In genomic region chr12:39920466-39920913, GRCm38 (mm10) we compare ENCODE assay signal across 8 mouse cellular contexts.
DNase-seq lines count a peak whose midpoint lies in the region; ATAC-seq and TF ChIP-seq lines count a peak whose summit lies in the region.

No protein-coding gene starts in this region.

- peak overlapping the region; percentile 38 for H3K27ac ChIP-seq in hindbrain, postnatal 0 days
- 0 out of 2 replicates have a peak overlapping the region, but pooled peaks have one; percentile 17 for H3K27ac ChIP-seq in limb, embryonic 12.5 days
- H3K27ac ChIP-seq in neural tube, embryonic 11.5 days (ENCODE audit: low read depth, low read length): no peak overlapping the region

- no peaks in the 10 kb centered on the region for H3K4me1 ChIP-seq in hindbrain, postnatal 0 days (ENCODE audit: insufficient read depth, low read length)
- H3K4me1 ChIP-seq in limb, embryonic 12.5 days (replicated peaks): peaks cover 5% of the 10 kb centered on the region; the same call in 1 of the 2 replicates
- H3K4me1 ChIP-seq in neural tube, embryonic 11.5 days (ENCODE audit: control insufficient read depth, insufficient read depth, low read length): peaks cover 2% of the 10 kb centered on the region; the same call in 1 of the 2 replicates

- H3K4me2 ChIP-seq in hindbrain, postnatal 0 days (ENCODE audit: low read depth, low read length): peak overlapping the region; percentile 31
- peak overlapping the region; percentile 19 for H3K4me2 ChIP-seq in limb, embryonic 12.5 days
- no peak overlapping the region for H3K4me2 ChIP-seq in neural tube, embryonic 11.5 days (ENCODE audit: low read depth)

- no peaks in the 10 kb centered on the region for H3K27me3 ChIP-seq in hindbrain, postnatal 0 days (ENCODE audit: insufficient read depth, low read length)
- H3K27me3 ChIP-seq in limb, embryonic 12.5 days: no peaks in the 10 kb centered on the region
- no peaks in the 10 kb centered on the region for H3K27me3 ChIP-seq in neural tube, embryonic 11.5 days (ENCODE audit: control insufficient read depth, insufficient read depth, low read length)

- H3K36me3 ChIP-seq in hindbrain, postnatal 0 days (ENCODE audit: insufficient read depth, low read length): no peaks in the 10 kb centered on the region
- no peaks in the 10 kb centered on the region for H3K36me3 ChIP-seq in limb, embryonic 12.5 days
- no peaks in the 10 kb centered on the region for H3K36me3 ChIP-seq in neural tube, embryonic 11.5 days (ENCODE audit: control insufficient read depth, insufficient read depth, low read length)

- 6% methylated on average over 8 of the region's 8 CpGs for WGBS in hindbrain, postnatal 0 days
- 18% methylated on average over 8 of the region's 8 CpGs for WGBS in limb, embryonic 12.5 days
- 12% methylated on average over 8 of the region's 8 CpGs for WGBS in neural tube, embryonic 11.5 days

- TF ChIP-seq CTCF in hindbrain, postnatal 0 days (IDR thresholded peaks at IDR 0.05; ENCODE audit: low read depth): no peak

- H3K9me3 ChIP-seq in hindbrain, postnatal 0 days (ENCODE audit: low read length): no peaks in the 10 kb centered on the region
- no peaks in the 10 kb centered on the region for H3K9me3 ChIP-seq in limb, embryonic 12.5 days
- no peaks in the 10 kb centered on the region for H3K9me3 ChIP-seq in neural tube, embryonic 11.5 days (ENCODE audit: control insufficient read depth, low read length)

- peak; percentile 39 to 74 for DNase-seq in adrenal gland, adult (ENCODE audit: inconsistent age in 2 of 2, low spot score in 1 of 2)
- DNase-seq in adrenal gland, postnatal 4 days (ENCODE audit: low spot score in 2 of 2): no peak
- peak; percentile 58 to 81 for DNase-seq in cerebellum, postnatal 25 days
- peak; percentile 12 to 22 for DNase-seq in frontal cortex, postnatal 14 days (ENCODE audit: low spot score in 2 of 2)
- peak; percentile 93 for DNase-seq in hindbrain, postnatal 0 days (ENCODE audit: low spot score)
- DNase-seq in neural tube, embryonic 11.5 days (ENCODE audit: low spot score): peak; percentile 57

- no peak overlapping the region for H3K9ac ChIP-seq in hindbrain, postnatal 0 days (replicated peaks; ENCODE audit: low read length)
- no peak overlapping the region for H3K9ac ChIP-seq in limb, embryonic 12.5 days (replicated peaks)
- H3K9ac ChIP-seq in neural tube, embryonic 11.5 days (ENCODE audit: low read length): no peak overlapping the region

- no peak overlapping the region for H3K4me3 ChIP-seq in hindbrain, postnatal 0 days (ENCODE audit: low read length)
- no peak overlapping the region for H3K4me3 ChIP-seq in limb, embryonic 12.5 days (replicated peaks)
- H3K4me3 ChIP-seq in neural tube, embryonic 11.5 days (ENCODE audit: low read depth, low read length): no peak overlapping the region

- ATAC-seq in hindbrain, postnatal 0 days: peak; percentile 97
- no peak for ATAC-seq in limb, embryonic 12.5 days (ENCODE audit: insufficient number of reproducible peaks, insufficient read depth, low FRiP score, low TSS enrichment, low read depth)
- ATAC-seq in neural tube, embryonic 11.5 days (ENCODE audit: insufficient read depth, low FRiP score, low TSS enrichment): peak; percentile 88
- no peak for ATAC-seq in megakaryocyte, adult 5-6 weeks (ENCODE audit: poor library complexity, severe bottlenecking)

Comparison
In these comparisons a context has a peak if more than half of its experiments do, and no peak if none do; other contexts are left out.
1. DNase-seq: peak in adrenal gland, adult (2 of 2), cerebellum, postnatal 25 days (2 of 2), frontal cortex, postnatal 14 days (2 of 2), hindbrain, postnatal 0 days (single experiment) and neural tube, embryonic 11.5 days (single experiment); none in adrenal gland, postnatal 4 days (0 of 2).
2. ATAC-seq: peak in hindbrain, postnatal 0 days (single experiment) and neural tube, embryonic 11.5 days (single experiment); none in limb, embryonic 12.5 days (single experiment) and megakaryocyte, adult 5-6 weeks (single experiment).